Mouse (Mus musculus) MEL (cell line): ENCODE data around the gene Zyx.

Experiments
- CTCF ChIP-seq, 3 experiments: IDR thresholded peaks in 2 of 3; conservative IDR thresholded peaks in 1 of 3; 2 replicates each; pipeline ENCODE4 v1.5.1; 2011 to 2012; ENCODE audit warnings: low read length in 3 of 3, low read depth in 2 of 3, mild to moderate bottlenecking in 2 of 3, improper control_type of control experiment in 1 of 3, inconsistent platforms in 1 of 3, mixed read lengths in 1 of 3, moderate library complexity in 1 of 3; ENCODE audit not compliant: control insufficient read depth in 1 of 3, insufficient read depth in 1 of 3, poor library complexity in 1 of 3, severe bottlenecking in 1 of 3
- E2F4 ChIP-seq: IDR thresholded peaks from 2 replicates; pipeline ENCODE4 v1.6.1; 2011; ENCODE audit warnings: low read depth, low read length, improper control_type of control experiment, borderline replicate concordance
- ELF1 ChIP-seq: IDR thresholded peaks from 2 replicates; pipeline ENCODE4 v1.6.1; 2014; ENCODE audit warnings: low read depth, mild to moderate bottlenecking, inconsistent platforms, low read length, improper control_type of control experiment, moderate library complexity
- EP300 ChIP-seq, 2 experiments: IDR thresholded peaks; 2 replicates each; pipeline ENCODE4 v1.6.1; 2011; ENCODE audit warnings: improper control_type of control experiment in 2 of 2, low read length in 2 of 2, low read depth in 1 of 2, mild to moderate bottlenecking in 1 of 2
- HCFC1 ChIP-seq: IDR thresholded peaks from 2 replicates; pipeline ENCODE4 v1.6.1; 2012; ENCODE audit warnings: low read depth, mild to moderate bottlenecking, inconsistent platforms, low read length, improper control_type of control experiment, moderate library complexity
- KAT2A ChIP-seq: conservative IDR thresholded peaks from 2 replicates; pipeline ENCODE4 v1.6.1; 2012; ENCODE audit warnings: low read depth, low read length, improper control_type of control experiment, inconsistent platforms
- MAX ChIP-seq: IDR thresholded peaks from 2 replicates; pipeline ENCODE4 v1.6.1; 2011; ENCODE audit warnings: low read length, improper control_type of control experiment
- MEF2A ChIP-seq: IDR thresholded peaks from 2 replicates; pipeline ENCODE4 v1.6.1; 2014; ENCODE audit warnings: low read depth, mild to moderate bottlenecking, inconsistent platforms, low read length, improper control_type of control experiment; ENCODE audit not compliant: poor library complexity, insufficient replicate concordance, severe bottlenecking; ENCODE audit errors: extremely low read depth
- POLR2A ChIP-seq, 2 experiments: IDR thresholded peaks; 2 replicates each; pipeline ENCODE4 v1.6.1; 2011 to 2012; ENCODE audit warnings: low read length in 2 of 2, mild to moderate bottlenecking in 2 of 2, control low read depth in 1 of 2, improper control_type of control experiment in 1 of 2, low read depth in 1 of 2, moderate library complexity in 1 of 2; ENCODE audit not compliant: control insufficient read depth in 1 of 2, insufficient read depth in 1 of 2, poor library complexity in 1 of 2
- TBP ChIP-seq: IDR thresholded peaks from 2 replicates; pipeline ENCODE4 v1.8.0; 2011; ENCODE audit warnings: low read depth, low read length, improper control_type of control experiment
- TCF12 ChIP-seq: IDR thresholded peaks from 2 replicates; pipeline ENCODE4 v1.6.1; 2014; ENCODE audit warnings: low read depth, mild to moderate bottlenecking, inconsistent platforms, low read length, improper control_type of control experiment, moderate library complexity
- USF2 ChIP-seq, 2 experiments: IDR thresholded peaks; 2 replicates each; pipeline ENCODE4 v1.6.1; 2011 to 2012; ENCODE audit warnings: improper control_type of control experiment in 2 of 2, low read length in 2 of 2, borderline replicate concordance in 1 of 2, inconsistent platforms in 1 of 2, low read depth in 1 of 2, mild to moderate bottlenecking in 1 of 2; ENCODE audit not compliant: insufficient read depth in 1 of 2
- ZNF384 ChIP-seq: IDR thresholded peaks from 2 replicates; pipeline ENCODE4 v1.6.1; 2012; ENCODE audit warnings: low read depth, mild to moderate bottlenecking, inconsistent platforms, low read length, improper control_type of control experiment

DNA sequence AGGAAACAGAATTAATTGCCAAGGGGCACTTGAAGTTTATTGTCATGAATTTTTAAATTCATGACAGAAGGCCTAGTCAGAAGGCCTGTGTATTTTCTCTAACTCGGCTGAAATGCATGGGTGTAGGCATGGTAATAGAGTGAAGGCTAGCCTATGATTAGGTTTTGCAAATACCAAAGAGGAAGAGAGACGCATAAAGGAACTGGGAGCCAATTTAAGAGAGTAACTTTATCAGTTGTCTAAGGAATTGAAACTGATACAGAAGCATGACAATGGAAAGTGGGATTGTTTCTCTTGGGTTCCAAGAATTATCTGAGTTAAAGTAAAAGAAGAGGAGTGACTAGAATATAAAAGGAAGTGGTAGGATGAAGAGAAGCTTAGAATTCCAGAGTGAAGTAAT is 10.2 kb upstream of the Zyx start:
- no peak for TF ChIP-seq EP300 (IDR thresholded peaks at IDR 0.05; ENCODE audit: low read depth in 1 of 2, low read length in 2 of 2)
- TF ChIP-seq MEF2A: no peak
- TF ChIP-seq CTCF (IDR thresholded peaks at IDR 0.05 in 2 of 3, conservative IDR thresholded peaks at IDR 0.05 in 1 of 3; ENCODE audit: control insufficient read depth in 1 of 3, insufficient read depth in 1 of 3, low read depth in 2 of 3, low read length in 3 of 3, poor library complexity in 1 of 3, severe bottlenecking in 1 of 3): no peak
- no peak for TF ChIP-seq TBP
- no peak for TF ChIP-seq MAX
- no peak for TF ChIP-seq TCF12
- no peak for TF ChIP-seq POLR2A (IDR thresholded peaks at IDR 0.05; ENCODE audit: control insufficient read depth in 1 of 2, insufficient read depth in 1 of 2, low read depth in 1 of 2, low read length in 2 of 2, poor library complexity in 1 of 2)
- TF ChIP-seq ELF1: no peak
- TF ChIP-seq E2F4: no peak
- TF ChIP-seq ZNF384: no peak
- TF ChIP-seq HCFC1: no peak
- TF ChIP-seq USF2 (IDR thresholded peaks at IDR 0.05; ENCODE audit: borderline replicate concordance in 1 of 2, insufficient read depth in 1 of 2, low read depth in 1 of 2, low read length in 2 of 2): no peak
- no peak for TF ChIP-seq KAT2A
